Mouse (Mus musculus) hindbrain, embryonic 14.5 days (tissue): ENCODE data around the gene Mycl. TPM values are rescaled to one million over a fixed set of nuclear protein-coding genes. Genes with fewer than 3 reads are reported as not detected.

Experiments
- ATAC-seq: fragments of 200-750 bp; cut with Nextera tagmentation; 2 replicates; pipeline ENCODE4 v1.8.0; 2017; ENCODE audit warnings: moderate number of reproducible peaks, mild to moderate bottlenecking, moderate TSS enrichment, moderate library complexity; ENCODE audit not compliant: low FRiP score
- DNase-seq: peaks from one replicate; pipeline ENCODE4 v3.0.0-alpha.2; 2015; ENCODE audit warnings: low spot score
- H3K27ac ChIP-seq: fragments of 300-500 bp; sonication (generic); 2 replicates; pipeline ENCODE4 v1.5.1; 2014; ENCODE audit warnings: mild to moderate bottlenecking, moderate library complexity
- H3K27me3 ChIP-seq: fragments of 300-500 bp; sonication (generic); 2 replicates; pipeline ENCODE4 v1.6.1; 2014; ENCODE audit warnings: mild to moderate bottlenecking, low read length, mixed read lengths; ENCODE audit not compliant: control insufficient read depth, insufficient read depth
- H3K36me3 ChIP-seq: fragments of 300-500 bp; sonication (generic); replicated peaks from 2 replicates; pipeline ENCODE4 v1.6.1; 2014; ENCODE audit not compliant: control insufficient read depth, insufficient read depth
- H3K4me1 ChIP-seq: fragments of 300-500 bp; sonication (generic); replicated peaks from 2 replicates; pipeline ENCODE4 v1.6.1; 2014; ENCODE audit warnings: antibody characterized with exemption, low read length, mixed read lengths; ENCODE audit not compliant: control insufficient read depth, insufficient read depth
- H3K4me2 ChIP-seq: fragments of 300-500 bp; sonication (generic); replicated peaks from 2 replicates; pipeline ENCODE4 v1.6.1; 2014; ENCODE audit warnings: mild to moderate bottlenecking, moderate library complexity
- H3K4me3 ChIP-seq: fragments of 300-500 bp; sonication (generic); replicated peaks from 2 replicates; pipeline ENCODE4 v1.5.1; 2014; ENCODE audit warnings: mild to moderate bottlenecking, low read length
- H3K9ac ChIP-seq: fragments of 300-500 bp; sonication (generic); 2 replicates; pipeline ENCODE4 v1.6.1; 2014
- H3K9me3 ChIP-seq: fragments of 300-500 bp; sonication (generic); 2 replicates; pipeline ENCODE4 v1.6.1; 2016; ENCODE audit warnings: low read length; ENCODE audit not compliant: control insufficient read depth
- WGBS: fragments of 180-500 bp; shearing (Covaris S2); extraction: QIAGEN DNeasy Blood & Tissue Kit; methylation state at CpG from one replicate; pipeline ENCODE4 v1.1.7; 2014; 5-methylcytosine and 5-hydroxymethylcytosine counted together
- polyA plus RNA-seq: library from polyadenylated mRNA; unstranded; fragments of >200 nt; fragmentation: Nextera tagmentation; extraction: Ambion mirVana; gene quantifications from 2 replicates; pipeline ENCODE4 v1.2.1, GENCODE M21; 2014

The Mycl gene
- polyA plus RNA-seq, 1 experiment from 2014 or later = 68.7 TPM

- no peak overlapping the region for H3K9ac ChIP-seq
- H3K9me3 ChIP-seq = no peaks in the 10 kb centered on the region
- ATAC-seq (no peak), DNase-seq (no peak)
- no peaks in the 10 kb centered on the region for H3K27me3 ChIP-seq
- no peak overlapping the region for H3K4me2 ChIP-seq
- no peak overlapping the region for H3K4me3 ChIP-seq
- WGBS = 83% methylated on average over 3 of the region's 3 CpGs
- peaks cover 78% of the 10 kb centered on the region for H3K36me3 ChIP-seq
- H3K4me1 ChIP-seq = peaks cover 23% of the 10 kb centered on the region
- no peak overlapping the region for H3K27ac ChIP-seq
Observed at GRCm38 (mm10) chr4:123046300-123046699, 50.8 kb downstream of the Mycl start.

- peaks cover 21% of the 10 kb centered on the region for H3K4me1 ChIP-seq
- H3K27me3 ChIP-seq = no peaks in the 10 kb centered on the region
- peaks cover 93% of the 10 kb centered on the region for H3K36me3 ChIP-seq
- ATAC-seq (peak; percentile 89), DNase-seq (peak; percentile 87)
- H3K27ac ChIP-seq = peak overlapping the region; percentile 66
- WGBS = 37% methylated on average over 5 of the region's 5 CpGs
- H3K4me3 ChIP-seq = no peak overlapping the region
- H3K4me2 ChIP-seq = no peak overlapping the region
- H3K9ac ChIP-seq = no peak overlapping the region
- H3K9me3 ChIP-seq = no peaks in the 10 kb centered on the region
Observed at GRCm38 (mm10) chr4:123050681-123051211, 55.3 kb downstream of the Mycl start.

Other genes starting within 250 kb of the Mycl start
- gene Ppt1, start 159.4 kb upstream of the Mycl start, polyA plus RNA-seq = 83.7 and 84.4 TPM in 2 replicates
- 71.9 and 76.7 TPM in 2 replicates for gene Cap1, start 109.6 kb upstream of the Mycl start, polyA plus RNA-seq
- gene Mfsd2a, start 34.5 kb upstream of the Mycl start, polyA plus RNA-seq = 27.9 and 28.3 TPM in 2 replicates
- gene Trit1, start 20.9 kb downstream of the Mycl start, polyA plus RNA-seq = 19.8 and 24.6 TPM in 2 replicates
- gene Bmp8b, start 109.5 kb downstream of the Mycl start, polyA plus RNA-seq = 0.42 and 0.59 TPM in 2 replicates
- gene Oxct2b, start 120.6 kb downstream of the Mycl start, polyA plus RNA-seq = 0.65 and 1.1 TPM in 2 replicates
- 50.2 and 54.9 TPM in 2 replicates for gene Ppie, start 144.3 kb downstream of the Mycl start, polyA plus RNA-seq
- 34.0 and 52.6 TPM in 2 replicates for gene Hpcal4, start 187.6 kb downstream of the Mycl start, polyA plus RNA-seq
- 0.17 TPM in 1 of 2 replicates, not detected in the other for gene Nt5c1a, start 205.9 kb downstream of the Mycl start, polyA plus RNA-seq
- gene Heyl, start 237.9 kb downstream of the Mycl start, polyA plus RNA-seq = 6.8 and 8.2 TPM in 2 replicates